Mouse (Mus musculus): ENCODE measurements around the gene Rnf114.

DNA sequence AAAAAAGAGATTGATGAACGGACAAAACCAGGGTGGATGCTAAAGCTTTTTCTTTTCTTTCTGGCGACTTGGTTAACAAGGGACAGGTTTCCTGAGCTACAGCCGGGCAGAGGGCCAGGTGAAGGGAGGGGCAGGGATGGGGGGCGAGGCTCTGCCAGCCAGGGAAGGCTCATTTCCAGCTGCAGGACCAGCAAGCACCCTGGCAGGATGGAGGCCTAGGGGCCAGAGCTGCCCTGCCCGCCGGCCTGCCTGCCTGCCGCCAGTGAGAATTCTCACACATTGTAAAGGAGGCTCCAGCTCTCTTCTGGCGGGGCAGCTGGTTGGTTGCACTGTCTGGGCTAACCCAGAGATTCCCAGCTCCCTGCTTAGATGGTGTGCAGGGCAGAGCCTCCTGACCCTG is 69.7 kb downstream of the Rnf114 start:
- no peak for TF ChIP-seq CTCF (conservative IDR thresholded peaks at IDR 0.05 in 1 of 2, IDR thresholded peaks at IDR 0.05 in 1 of 2; ENCODE audit: low read depth in 2 of 2, low read length in 2 of 2)
- no peak for TF ChIP-seq JUND (conservative IDR thresholded peaks at IDR 0.05; ENCODE audit: low read depth, low read length)
- TF ChIP-seq POLR2A (IDR thresholded peaks at IDR 0.05; ENCODE audit: low read depth, low read length) = no peak
- no peak for TF ChIP-seq USF1 (IDR thresholded peaks at IDR 0.05; ENCODE audit: low read depth, low read length)
- TF ChIP-seq ZC3H11A (IDR thresholded peaks at IDR 0.05; ENCODE audit: low read depth, low read length) = no peak
- no peak for TF ChIP-seq JUN (IDR thresholded peaks at IDR 0.05; ENCODE audit: insufficient read depth, low read depth, low read length)
- no peak for TF ChIP-seq MAX (IDR thresholded peaks at IDR 0.05; ENCODE audit: low read length)
- no peak for TF ChIP-seq GABPA (IDR thresholded peaks at IDR 0.05; ENCODE audit: insufficient replicate concordance, low read depth, low read length)
- no peak for TF ChIP-seq UBTF (IDR thresholded peaks at IDR 0.05; ENCODE audit: low read depth, low read length)
- no peak for TF ChIP-seq EP300 (IDR thresholded peaks at IDR 0.05; ENCODE audit: low read length)
- no peak for TF ChIP-seq TBP (conservative IDR thresholded peaks at IDR 0.05; ENCODE audit: low read depth, low read length)
- TF ChIP-seq NELFE (IDR thresholded peaks at IDR 0.05; ENCODE audit: low read depth, low read length) = no peak
- no peak for TF ChIP-seq MAZ (IDR thresholded peaks at IDR 0.05; ENCODE audit: low read depth, low read length)
